Mouse (Mus musculus): Measurements from ENCODE around the gene Fat3. TPM values are rescaled to one million over a fixed set of nuclear protein-coding genes. Genes with fewer than 3 reads are reported as not detected.

Fat3 gene
- total RNA-seq, 2 experiments from 2014 or later = 39.2 to 43.5 TPM

DNA sequence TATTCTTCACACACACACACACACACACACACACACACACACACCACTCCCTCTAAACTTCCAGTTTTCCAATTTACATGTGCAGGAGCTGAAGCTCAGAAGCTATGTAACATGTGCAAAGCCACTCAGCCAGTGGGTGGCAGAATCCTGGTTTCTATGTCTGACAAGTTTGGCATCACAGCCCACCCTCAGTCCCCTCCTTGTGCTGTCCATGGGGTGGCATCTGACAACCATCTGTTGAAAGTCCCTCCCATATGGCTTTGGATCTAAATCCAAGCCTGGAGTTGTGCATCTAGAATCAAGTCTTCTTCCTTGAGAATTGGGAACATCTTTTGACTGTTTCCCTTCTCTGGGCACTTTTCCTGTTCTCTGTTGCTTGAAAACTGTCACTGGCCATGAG is 464.7 kb downstream of the Fat3 start:
- peak in 1 of 2 experiments; percentile 35 for DNase-seq (ENCODE audit: low spot score in 2 of 2)

DNA sequence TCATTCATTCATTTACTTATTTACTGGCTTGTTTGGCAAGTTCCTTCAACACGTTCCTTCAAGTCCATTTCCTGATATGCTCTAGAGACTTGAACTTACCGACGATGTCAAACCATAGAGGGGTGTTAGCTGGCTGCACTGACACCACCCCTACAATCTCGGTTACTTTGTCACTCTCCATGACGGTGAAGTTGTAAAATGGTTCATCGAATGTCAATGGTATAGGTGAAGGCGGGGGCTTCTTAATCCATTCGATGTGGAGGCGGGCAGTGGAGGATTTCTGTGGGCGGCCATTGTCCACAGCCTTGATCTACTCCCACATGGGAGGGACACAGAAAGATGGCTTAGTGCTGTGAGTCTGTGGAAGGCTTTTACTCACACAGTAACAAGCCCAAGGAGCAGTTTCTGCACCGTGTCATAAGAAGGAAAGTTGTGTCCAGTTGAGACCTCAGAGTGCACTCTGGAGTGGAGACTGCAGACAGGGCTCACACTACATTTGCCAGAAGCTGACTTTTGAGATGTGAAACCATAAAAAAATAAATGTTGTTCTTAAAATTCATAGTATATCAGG is 471.3 kb downstream of the Fat3 start:
- no peak for DNase-seq (ENCODE audit: low spot score in 2 of 2)

DNA sequence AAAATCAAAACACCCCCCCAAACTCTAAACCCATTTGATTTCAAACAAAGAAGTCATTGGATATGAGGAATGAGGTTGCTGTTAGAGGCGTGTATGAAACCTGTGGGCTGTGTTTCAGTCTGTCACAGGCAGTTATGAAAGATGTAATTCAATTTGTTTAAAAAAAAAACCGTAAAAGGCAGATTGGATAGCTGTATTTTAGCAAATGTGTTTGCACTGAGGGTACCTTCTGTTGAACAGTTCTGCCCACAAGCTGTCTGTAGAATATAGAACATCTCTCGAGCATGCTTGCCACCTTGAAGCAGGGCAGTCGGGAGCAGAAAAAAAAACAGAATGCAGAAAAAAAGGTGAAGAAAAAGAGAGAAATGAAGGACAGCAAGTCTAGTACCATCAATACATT is 472.0 kb downstream of the Fat3 start:
- no peak for DNase-seq (ENCODE audit: low spot score in 2 of 2)

DNA sequence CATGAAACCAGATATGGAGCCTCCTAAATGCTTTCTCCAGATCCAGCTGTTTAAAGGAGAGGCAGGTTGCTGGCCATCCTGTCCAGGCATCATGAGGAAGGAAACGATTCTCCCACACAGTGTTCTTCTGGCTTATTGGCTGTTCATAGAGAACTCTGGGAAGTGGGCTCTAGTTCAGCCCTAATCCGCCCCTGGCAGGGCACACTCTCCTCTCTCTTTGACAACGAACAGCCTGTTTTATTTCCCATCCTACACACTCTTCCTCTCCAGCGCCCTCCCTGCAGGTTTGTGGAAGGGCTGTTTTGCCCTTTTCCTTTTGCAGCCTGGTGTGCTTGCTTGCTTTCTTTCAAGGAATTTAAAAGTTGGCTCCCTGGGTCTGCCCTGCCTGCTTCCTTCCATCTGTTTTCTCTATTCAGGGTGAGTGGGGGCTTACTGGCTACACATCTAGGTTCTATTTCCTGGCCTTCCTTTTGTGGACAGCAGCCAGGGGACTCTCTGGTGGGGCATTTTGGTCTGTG is 472.6 kb downstream of the Fat3 start:
- peak; percentile 42 to 60 for DNase-seq (ENCODE audit: low spot score in 2 of 2)

DNA sequence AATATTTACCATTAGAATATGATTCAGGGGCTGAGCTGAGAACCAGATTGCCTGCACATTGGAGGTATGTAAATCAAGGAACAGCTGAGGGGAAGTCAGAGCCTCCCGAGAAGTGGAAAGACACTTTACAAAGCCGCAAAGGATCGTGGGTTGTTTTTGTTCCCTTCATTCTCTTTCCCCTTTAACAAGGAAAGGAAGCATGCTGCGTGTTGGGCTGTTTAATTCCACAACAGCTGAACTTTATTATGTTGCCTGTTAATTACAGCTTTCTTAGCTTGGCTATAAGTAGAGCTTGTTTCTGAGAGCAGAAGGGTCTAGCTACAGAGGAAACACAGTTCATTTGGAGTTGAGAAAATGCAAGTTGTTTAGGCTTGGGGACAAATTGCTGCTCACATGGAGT is 475.0 kb downstream of the Fat3 start:
- DNase-seq (ENCODE audit: low spot score in 2 of 2) = no peak

DNA sequence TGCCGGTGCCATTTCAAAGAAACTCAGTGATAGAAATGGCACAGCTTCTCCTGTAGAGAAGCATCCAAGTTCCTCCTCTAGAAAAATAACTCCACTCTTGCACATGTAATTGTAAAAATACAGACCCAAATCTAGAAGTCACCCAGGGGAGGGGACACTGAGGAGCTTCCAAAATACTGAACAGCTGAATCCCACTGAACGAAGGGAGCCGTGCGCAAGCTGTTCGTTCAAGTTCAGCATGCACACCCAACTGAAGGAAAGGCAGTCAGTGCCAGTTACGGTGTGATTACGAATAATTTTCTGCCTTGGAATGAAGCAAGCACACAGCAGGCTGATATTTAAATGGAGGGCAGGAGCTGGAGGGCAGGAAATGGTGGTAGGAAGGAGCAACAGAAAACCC is 476.4 kb downstream of the Fat3 start:
- no peak for DNase-seq (ENCODE audit: low spot score in 2 of 2)

DNA sequence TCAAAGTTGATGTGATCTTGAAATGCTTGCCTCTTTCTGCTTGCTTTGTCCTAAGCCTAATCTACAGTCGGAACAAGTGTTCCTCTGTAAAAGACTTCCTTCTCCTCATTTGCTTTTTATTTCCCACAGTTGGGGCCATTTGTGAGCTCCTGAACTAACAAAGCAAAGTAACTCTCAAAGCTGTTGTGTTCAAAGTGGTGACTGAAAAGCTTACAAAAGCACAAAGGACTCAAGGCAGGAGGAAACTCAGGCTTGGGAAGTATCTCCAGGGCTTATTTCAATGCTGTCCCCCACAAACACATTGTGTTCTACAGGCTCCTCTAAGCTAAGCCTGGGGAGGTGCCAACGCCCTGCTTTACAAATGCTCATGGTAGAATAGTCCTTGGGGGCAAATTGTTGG is 487.0 kb downstream of the Fat3 start:
- no peak for DNase-seq (ENCODE audit: low spot score in 2 of 2)

DNA sequence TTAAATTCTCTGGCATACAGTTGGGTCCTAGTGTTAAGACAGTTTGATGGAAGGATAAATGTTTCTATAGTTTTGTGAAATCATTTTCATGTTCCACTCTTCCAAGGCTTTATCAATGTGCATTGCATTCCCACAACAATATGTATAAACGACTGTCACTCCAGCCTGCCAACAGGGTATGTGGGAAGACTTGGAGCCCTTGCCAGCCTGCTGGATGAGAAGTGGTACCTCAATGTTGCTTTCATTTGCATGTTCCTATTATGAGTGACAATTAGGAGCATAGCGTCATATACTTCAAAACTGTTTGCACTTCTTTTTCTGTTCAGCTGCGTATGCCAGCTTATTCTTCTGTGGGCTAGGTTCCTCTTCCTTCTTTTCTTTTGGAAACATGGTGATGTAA is 489.7 kb downstream of the Fat3 start:
- DNase-seq (ENCODE audit: low spot score in 2 of 2) = no peak

DNA sequence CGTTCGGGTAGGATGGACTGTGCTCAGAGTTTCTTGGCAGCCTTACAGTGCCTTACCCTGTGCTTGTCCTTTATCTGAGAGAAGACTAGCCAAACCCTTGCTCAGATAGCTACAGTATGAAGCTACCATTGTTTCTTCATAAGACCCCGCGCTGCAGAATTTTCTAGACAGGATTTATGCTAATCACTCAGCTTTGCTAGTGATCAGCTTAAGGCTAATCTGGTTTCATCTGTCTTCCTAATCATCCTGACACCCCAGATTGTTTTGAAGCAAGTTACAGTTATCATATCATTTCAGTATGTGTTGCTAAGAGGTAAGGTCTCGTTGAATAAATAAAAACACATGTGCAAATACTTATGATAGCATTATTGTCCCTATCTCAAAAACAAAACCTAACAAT is 493.6 kb downstream of the Fat3 start:
- DNase-seq (ENCODE audit: low spot score in 2 of 2) = no peak

DNA sequence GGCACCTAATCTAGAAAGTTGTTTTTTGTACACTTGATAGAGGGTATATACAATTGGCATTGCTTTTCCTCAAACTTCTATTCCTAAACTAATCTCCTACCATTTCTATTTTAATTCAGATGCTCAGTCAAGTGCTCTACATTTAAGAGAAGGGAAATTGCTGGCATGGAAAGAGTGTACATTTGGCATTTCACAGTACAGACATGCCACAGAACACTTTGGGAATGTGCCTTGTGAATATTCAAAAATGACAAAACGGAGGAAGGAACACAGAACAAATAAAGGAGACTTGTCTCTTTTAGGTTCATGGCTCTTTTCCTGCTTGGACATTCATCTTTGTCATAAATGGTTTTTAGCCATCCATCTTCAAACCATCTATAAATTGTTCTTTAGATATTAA is 498.1 kb downstream of the Fat3 start:
- DNase-seq (ENCODE audit: low spot score in 2 of 2) = no peak

DNA sequence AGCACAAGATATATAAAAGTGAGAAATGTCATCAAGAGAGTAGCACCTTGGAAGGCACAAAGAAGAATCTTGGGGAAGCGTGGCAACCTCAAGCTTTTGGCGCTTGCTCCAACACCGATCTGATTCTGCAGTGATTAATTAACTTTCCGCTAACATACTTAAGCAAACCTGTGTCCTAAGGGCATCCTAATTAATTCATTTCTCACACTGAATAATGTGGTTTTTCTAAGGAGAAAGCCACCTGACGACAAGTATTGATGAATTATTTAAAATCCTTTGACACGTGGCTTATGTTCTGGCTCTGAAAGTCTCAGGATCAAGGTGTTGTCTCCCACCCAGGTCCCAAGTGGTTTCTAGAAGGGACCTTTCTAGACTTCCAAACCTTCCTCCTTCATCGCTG is 506.3 kb downstream of the Fat3 start:
- DNase-seq (ENCODE audit: low spot score in 2 of 2) = no peak

DNA sequence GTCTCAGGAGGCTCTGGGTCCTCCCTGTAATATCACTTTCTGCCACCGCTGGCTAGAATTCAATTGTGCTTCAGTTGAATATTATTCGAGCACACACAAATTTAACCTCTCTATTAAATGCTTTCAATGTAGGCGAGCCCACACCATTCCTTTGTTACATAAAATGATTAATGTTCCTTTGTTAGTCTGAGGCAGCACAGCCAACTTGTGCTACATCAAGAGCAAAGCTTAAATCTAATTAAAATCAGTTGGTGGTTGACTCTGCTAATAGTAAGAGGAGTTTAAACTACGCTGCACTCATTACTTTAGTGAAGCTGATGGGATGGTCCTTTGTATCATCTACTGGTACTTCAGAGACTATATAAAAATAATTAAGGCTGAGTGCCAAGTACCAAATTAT is 506.9 kb downstream of the Fat3 start:
- DNase-seq (ENCODE audit: low spot score in 2 of 2) = no peak

DNA sequence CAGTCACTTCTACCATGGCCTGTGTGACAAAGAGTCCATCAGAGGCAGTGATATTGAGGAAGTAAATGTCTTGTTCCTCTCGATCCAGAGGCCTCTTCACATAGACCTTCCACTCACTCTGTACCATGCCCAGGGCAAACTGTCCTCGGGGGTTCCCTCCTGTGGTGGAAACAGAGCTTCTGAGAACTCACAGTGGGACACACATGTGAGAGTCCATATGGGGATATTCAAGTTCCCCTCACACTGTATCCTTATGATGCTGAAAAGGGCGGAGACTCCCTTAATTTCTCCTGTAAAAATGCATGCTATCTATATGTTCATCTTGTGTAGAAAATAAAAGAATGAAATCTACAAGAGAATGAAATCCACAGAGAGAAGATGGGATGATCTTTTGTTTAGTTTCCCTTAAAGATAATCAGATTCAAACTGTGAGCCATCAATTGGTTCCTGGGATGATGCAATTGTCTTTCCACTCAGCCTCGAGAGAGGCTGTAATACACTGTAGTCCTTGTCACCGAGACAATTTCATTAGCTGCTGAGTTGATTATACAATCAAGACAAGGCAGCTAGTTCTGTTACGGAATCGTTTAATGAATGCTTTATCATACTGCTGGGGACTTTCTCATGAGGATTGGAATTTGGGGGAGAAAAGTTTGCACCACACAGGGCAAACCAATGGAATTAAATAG is 508.8 kb downstream of the Fat3 start:
- DNase-seq (ENCODE audit: low spot score in 2 of 2) = no peak

DNA sequence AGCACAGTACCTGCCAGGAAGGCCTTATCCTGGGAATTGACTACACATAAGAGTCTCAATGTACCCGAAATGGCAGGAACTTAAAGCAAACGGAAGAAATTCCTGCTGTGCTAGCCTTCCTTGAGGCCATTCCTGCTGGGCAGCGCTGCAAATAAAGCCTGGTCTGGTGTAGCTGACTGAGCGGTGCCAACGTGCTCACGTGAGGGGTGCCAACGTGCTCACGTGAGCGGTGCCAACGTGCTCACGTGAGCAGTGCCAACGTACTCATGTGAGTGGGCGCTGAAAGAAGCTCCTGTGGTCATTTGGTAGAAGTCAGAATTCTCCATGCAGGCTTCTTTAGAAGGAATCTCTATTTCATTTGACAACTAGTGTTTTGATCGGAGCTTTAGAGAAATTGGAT is 522.8 kb downstream of the Fat3 start:
- DNase-seq (ENCODE audit: low spot score in 2 of 2) = no peak

DNA sequence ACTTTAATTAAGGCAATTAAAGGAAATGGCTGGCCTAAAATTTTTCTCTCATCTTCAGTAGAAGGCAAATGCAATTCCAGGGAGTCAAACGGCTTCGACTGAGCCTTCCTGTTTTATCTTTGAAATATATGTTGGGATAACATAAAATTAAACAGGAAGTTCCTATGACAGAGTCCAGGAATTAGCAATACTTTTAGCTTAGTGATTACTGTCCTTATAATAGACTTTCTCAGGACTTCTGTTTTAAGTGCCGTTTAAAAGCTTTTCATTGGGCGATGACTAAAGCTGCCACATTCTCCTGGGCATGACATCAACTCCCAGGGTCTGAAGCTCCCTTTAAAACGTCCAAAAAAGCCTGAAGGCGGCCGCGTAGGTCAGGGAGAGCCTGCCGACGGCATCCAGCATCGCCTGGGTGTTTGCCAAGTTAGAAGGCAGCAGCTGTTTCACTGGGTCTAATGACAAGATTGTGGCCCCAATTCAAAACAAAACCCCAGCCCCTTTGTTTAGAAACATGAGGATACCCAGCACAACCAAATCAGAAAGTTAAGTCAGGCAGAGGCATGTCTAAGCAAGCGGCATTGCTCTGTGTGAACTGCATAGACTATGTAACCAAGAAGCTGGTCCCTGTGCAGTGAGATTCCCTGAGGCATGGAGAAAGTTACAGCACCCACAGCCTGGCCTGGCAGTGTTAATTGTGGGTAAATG is 524.0 kb downstream of the Fat3 start:
- DNase-seq (ENCODE audit: low spot score in 2 of 2) = no peak

DNA sequence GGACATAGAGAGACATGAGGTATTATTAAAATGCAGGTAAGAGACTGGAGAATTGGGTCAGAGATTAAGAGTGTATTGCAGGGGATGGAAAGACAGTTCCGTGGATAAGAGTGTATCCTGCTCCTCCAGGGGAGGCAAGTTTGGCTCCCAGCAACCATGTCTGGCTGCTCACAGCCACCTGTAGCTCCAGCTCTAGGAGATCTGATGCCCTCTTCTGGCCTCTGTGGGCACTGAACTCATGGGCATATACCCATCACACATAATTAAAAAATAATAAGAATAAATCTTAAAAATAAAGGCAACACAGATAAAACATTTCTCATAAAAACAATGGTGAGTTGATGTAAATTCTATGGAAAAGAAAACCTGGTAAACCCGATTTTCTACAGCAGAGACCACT is 525.1 kb downstream of the Fat3 start:
- no peak for DNase-seq (ENCODE audit: low spot score in 2 of 2)

DNA sequence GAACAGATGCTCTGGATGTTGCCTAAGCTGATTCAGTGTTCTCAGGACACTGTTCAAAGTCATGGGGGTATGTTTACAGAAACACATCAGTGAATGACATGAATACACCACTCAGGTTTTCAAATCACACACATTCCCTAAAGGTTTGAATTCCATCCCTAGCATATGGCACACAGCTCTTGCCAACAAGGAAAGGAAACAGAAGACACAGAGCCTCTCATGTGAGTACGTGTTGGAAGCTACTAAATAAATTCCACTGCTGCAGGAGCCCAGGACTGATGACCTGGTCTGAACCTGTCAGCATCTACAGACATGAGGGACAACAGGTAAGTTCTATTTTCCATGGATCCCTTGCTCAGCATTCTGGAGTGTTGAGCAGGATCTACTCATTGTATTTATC is 528.9 kb downstream of the Fat3 start:
- no peak for DNase-seq (ENCODE audit: low spot score in 2 of 2)

DNA sequence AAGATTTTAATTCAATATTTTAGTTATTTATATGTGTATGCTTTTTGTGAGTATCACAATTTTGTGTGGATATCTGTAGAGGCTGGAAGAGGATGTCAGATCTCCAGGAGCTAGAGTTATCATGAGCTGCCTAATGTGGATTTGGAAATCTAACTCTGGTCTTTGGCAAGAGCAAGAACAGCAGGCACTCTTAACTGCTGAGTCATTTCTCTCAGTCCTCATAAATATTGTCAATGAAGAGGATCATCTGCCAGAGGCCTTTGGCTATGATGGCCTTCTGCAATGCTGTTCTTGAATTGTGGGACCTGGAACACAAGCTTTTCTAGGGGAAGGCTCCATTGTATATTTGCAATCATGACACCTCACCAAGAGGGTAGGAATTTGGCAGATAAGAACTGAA is 529.7 kb downstream of the Fat3 start:
- DNase-seq (ENCODE audit: low spot score in 2 of 2) = no peak

DNA sequence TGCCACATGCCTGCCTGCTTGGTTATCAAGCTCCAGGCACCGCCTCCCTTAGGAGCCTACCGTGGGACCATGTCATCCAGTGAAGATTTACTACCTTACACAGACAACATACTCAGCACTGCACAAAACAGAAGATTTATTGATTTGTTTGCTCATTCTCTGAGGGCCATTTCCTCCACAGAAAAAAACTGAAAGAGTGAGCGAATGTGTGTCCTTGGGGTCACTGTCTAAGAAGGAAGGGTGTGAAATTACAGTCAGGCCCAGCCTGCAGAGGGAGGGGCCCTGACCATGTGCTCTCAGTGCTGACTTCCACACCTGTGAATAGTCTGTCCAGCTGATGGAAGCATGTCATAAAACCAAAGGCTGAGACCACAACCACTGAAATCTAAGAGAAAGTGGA is 536.9 kb downstream of the Fat3 start:
- no peak for DNase-seq (ENCODE audit: low spot score in 2 of 2)

DNA sequence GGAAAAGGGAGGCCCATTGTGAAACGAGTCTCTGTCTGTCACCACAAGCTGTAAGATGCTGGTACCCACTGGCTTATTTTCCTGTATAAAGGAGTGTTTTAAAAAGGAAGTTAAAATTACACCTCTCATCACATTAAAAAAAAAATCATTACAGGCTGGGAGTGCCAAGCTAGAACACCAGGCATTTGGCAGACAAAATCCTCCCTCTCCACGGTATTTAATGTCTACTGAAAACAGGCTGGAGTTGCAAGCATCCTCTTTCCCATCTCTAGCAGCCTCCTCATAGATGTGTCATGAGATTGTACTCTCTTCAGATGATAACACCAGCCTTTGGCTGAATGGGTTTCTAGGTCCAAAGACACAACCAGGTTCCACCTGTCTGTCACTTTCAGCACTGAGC is 538.2 kb downstream of the Fat3 start:
- no peak for DNase-seq (ENCODE audit: low spot score in 2 of 2)

DNA sequence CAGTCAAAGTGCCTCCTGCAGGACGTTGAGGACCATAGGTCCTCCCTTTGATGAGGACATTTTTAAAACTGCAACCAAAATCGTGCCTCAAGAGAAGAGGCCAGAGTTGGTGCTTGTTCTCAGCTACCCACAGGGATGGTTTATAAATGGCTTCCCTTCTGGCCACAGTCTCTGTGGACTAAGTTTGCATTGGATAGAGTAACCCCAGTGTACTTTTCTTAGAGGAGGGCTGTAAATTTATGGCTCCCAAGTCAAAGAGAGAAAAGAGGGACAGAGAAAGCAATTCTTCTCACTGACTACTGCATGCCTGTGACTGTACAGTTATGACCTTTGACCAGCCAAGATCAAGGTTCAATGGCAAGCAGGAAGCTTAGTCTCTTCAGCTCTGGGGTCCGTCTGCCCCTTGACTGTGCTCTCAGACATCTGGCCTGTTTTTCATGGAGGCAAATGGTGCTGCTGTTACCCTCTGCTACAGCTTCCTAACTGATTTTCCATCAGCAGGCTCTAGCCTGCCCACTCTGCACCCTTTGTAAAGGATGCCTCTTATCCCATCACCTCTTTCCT is 542.8 kb downstream of the Fat3 start:
- DNase-seq (ENCODE audit: low spot score in 2 of 2) = no peak

DNA sequence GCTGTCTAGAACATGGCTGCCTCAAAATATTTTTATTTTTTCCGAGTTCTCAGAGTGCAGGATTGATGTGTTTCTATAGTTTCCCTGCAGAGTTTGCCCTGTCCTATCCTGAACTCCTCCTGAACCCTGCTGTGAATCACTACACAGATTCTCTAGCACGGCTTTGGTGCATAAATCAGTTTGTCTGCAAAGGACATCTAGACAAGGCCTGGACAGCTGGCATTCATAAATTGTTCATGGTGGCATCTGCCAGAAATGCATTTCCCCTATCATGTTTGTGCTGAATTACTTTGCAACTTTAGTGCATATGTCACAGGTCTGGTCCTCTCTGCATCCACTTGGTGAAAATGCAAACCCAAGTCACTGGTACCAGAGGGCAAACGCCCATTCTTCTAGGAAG is 543.3 kb downstream of the Fat3 start:
- no peak for DNase-seq (ENCODE audit: low spot score in 2 of 2)

All from layer of hippocampus, postnatal 10 days (tissue).